In the genomic region with DNA sequence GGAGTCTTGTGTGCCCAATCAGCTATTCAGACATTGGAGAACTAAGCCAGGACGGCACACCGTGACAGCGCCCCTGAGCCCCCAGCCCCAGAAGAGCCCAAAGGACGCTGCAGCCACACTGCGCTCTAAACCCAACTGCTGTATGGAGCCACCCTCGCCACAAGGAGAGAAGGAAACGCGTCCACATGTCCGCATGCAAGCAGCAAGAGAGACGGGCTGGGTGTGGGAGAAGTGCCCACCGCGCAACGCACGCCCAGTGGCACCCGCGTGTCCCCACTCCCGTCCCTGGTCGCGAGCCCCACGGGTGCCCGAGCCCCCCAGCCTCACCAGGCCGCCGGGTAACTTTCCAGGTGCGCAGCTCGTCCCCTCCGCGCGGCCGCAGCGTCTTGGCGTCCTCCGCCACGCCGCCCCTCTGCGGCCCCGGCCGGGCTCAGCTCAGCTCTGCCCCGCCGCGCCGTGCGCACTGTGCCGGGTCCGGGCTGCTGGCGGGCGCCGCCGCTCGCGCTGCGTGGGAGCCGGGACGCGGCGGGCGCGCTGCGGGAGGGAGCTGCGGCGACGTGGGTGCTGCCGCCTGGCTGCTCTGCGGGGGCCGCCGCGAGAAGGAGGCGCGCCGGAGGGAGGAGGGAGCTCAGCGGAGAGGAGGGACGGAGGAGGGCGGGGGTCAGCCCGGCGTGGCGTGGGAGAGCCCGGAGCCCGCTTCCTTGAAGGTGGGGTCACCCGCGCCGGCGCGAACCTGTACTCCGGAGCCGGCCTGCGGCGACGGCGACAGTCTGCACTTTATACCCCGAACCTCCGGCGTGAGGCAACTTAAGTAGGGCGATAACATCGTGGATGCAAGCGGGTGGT, we compare ENCODE assay signal across 9 mouse cellular contexts. TPM values are rescaled to one million over a fixed set of nuclear protein-coding genes. Genes with fewer than 3 reads are reported as not detected.
DNase-seq lines count a peak whose midpoint lies in the region; ATAC-seq and TF ChIP-seq lines count a peak whose summit lies in the region.
"Had no signal": no experiment of that assay in that cellular context is flagged by ENCODE, and none has a peak within 500 bp of the region (broad histone marks: within the 10 kb centered on the region; RNA-seq: fewer than 3 reads in every experiment).

A gene (minus strand): TSS at position 756 of the 846 bp plus-strand sequence.

- ATAC-seq in embryonic facial prominence, embryonic 15.5 days (ENCODE audit: insufficient number of reproducible peaks, low FRiP score, low TSS enrichment, low read depth) = peak; percentile 64
- peak; percentile 84 for ATAC-seq in hindbrain, embryonic 11.5 days (ENCODE audit: low FRiP score)
- ATAC-seq in midbrain, embryonic 13.5 days = peak; percentile 90

- TF ChIP-seq CTCF in testis, adult 2 months (IDR thresholded peaks at IDR 0.05; ENCODE audit: control insufficient read depth, insufficient read depth, insufficient replicate concordance, low read depth, low read length) = no peak

- no peak for DNase-seq in testis, postnatal 14 days (ENCODE audit: low spot score)
- peak; percentile 68 for DNase-seq in hindbrain, embryonic 11.5 days (ENCODE audit: low spot score)
- peak; percentile 63 to 74 for DNase-seq in left cerebral cortex, postnatal 36 days (ENCODE audit: low spot score in 2 of 2)
- DNase-seq in urinary bladder, postnatal 14 days (ENCODE audit: low spot score) = peak; percentile 23
- DNase-seq in cerebellum, adult 9-11 months = no peak

- TF ChIP-seq POLR2A in testis, adult 2 months (IDR thresholded peaks at IDR 0.05; ENCODE audit: control insufficient read depth, low read depth, low read length) = no peak

- intact Hi-C loops in left cerebral cortex, postnatal 36 days (cut with DNase I) = loop anchor here (10.0 kb wide), 2 partner anchors 92 to 118 kb away; no protein-coding TSS in a partner anchor

- peaks cover 12% of the 10 kb centered on the region for H3K4me1 ChIP-seq in testis, adult 2 months (ENCODE audit: control insufficient read depth, insufficient read depth, low read length)
- H3K4me1 ChIP-seq in embryonic facial prominence, embryonic 15.5 days = peaks cover 14% of the 10 kb centered on the region
- peaks cover 3% of the 10 kb centered on the region for H3K4me1 ChIP-seq in hindbrain, embryonic 11.5 days (replicated peaks; ENCODE audit: control insufficient read depth, insufficient read depth, low read length)
- peaks cover 24% of the 10 kb centered on the region for H3K4me1 ChIP-seq in midbrain, embryonic 13.5 days (replicated peaks)

- WGBS in embryonic facial prominence, embryonic 15.5 days = under 1% methylated on average over 86 of the region's 94 CpGs
- under 1% methylated on average over 72 of the region's 94 CpGs for WGBS in hindbrain, embryonic 11.5 days
- under 1% methylated on average over 73 of the region's 94 CpGs for WGBS in midbrain, embryonic 13.5 days

- H3K4me3 ChIP-seq in testis, adult 2 months (ENCODE audit: control insufficient read depth, low read depth, low read length) = peak within 1 kb of the TSS; percentile 74
- peak within 1 kb of the TSS; percentile 66 for H3K4me3 ChIP-seq in embryonic facial prominence, embryonic 15.5 days (replicated peaks)
- peak within 1 kb of the TSS; percentile 54 for H3K4me3 ChIP-seq in hindbrain, embryonic 11.5 days (ENCODE audit: low read depth, low read length)
- H3K4me3 ChIP-seq in midbrain, embryonic 13.5 days (replicated peaks) = peak within 1 kb of the TSS; percentile 70

- no peaks in the 10 kb centered on the region for H3K9me3 ChIP-seq in embryonic facial prominence, embryonic 15.5 days (replicated peaks)
- H3K9me3 ChIP-seq in hindbrain, embryonic 11.5 days (ENCODE audit: control insufficient read depth, low read length) = no peaks in the 10 kb centered on the region
- H3K9me3 ChIP-seq in midbrain, embryonic 13.5 days = no peaks in the 10 kb centered on the region

- H3K36me3 ChIP-seq in testis, adult 2 months (ENCODE audit: control insufficient read depth, insufficient read depth, low read length) = no peaks in the 10 kb centered on the region
- H3K36me3 ChIP-seq in embryonic facial prominence, embryonic 15.5 days = no peaks in the 10 kb centered on the region
- no peaks in the 10 kb centered on the region for H3K36me3 ChIP-seq in hindbrain, embryonic 11.5 days (ENCODE audit: control insufficient read depth, insufficient read depth, low read length)
- H3K36me3 ChIP-seq in midbrain, embryonic 13.5 days = no peaks in the 10 kb centered on the region

- no peaks in the 10 kb centered on the region for H3K27me3 ChIP-seq in testis, adult 2 months (ENCODE audit: control insufficient read depth, insufficient read depth, low read length)
- peaks cover 14% of the 10 kb centered on the region for H3K27me3 ChIP-seq in embryonic facial prominence, embryonic 15.5 days
- H3K27me3 ChIP-seq in hindbrain, embryonic 11.5 days (ENCODE audit: control insufficient read depth, insufficient read depth, low read length) = peaks cover 10% of the 10 kb centered on the region
- H3K27me3 ChIP-seq in midbrain, embryonic 13.5 days = peaks cover 37% of the 10 kb centered on the region

- H3K27ac ChIP-seq in testis, adult 2 months (ENCODE audit: control insufficient read depth, insufficient read depth, low read depth, low read length) = no peak within 1 kb of the TSS
- H3K27ac ChIP-seq in embryonic facial prominence, embryonic 15.5 days (replicated peaks) = 0 out of 2 replicates have a peak within 1 kb of the TSS, but pooled peaks have one; percentile 7
- no peak within 1 kb of the TSS for H3K27ac ChIP-seq in hindbrain, embryonic 11.5 days (ENCODE audit: low read depth, low read length)
- H3K27ac ChIP-seq in midbrain, embryonic 13.5 days = no peak within 1 kb of the TSS; the same call in 1 of the 2 replicates

- peak within 1 kb of the TSS; percentile 93 for H3K4me2 ChIP-seq in embryonic facial prominence, embryonic 15.5 days (replicated peaks)
- H3K4me2 ChIP-seq in hindbrain, embryonic 11.5 days (replicated peaks; ENCODE audit: low read depth, low read length) = peak within 1 kb of the TSS; percentile 96
- H3K4me2 ChIP-seq in midbrain, embryonic 13.5 days (replicated peaks) = peak within 1 kb of the TSS; percentile 99

- H3K9ac ChIP-seq in embryonic facial prominence, embryonic 15.5 days = peak within 1 kb of the TSS; percentile 45
- H3K9ac ChIP-seq in hindbrain, embryonic 11.5 days (ENCODE audit: low read depth, low read length) = peak within 1 kb of the TSS; percentile 70
- H3K9ac ChIP-seq in midbrain, embryonic 13.5 days (replicated peaks) = peak within 1 kb of the TSS; percentile 78

RNA-seq across cellular contexts. Expression of the gene that starts here (rescaled TPM):
- polyA plus RNA-seq in testis, adult 2 months (2012; rRNA removed) = not detected in 2 replicates
- polyA plus RNA-seq in embryonic facial prominence, embryonic 15.5 days (2015; fragmentation: Nextera tagmentation; extraction: Ambion mirVana) = 3.8 and 4.0 TPM in 2 replicates
- 1.5 and 1.6 TPM in 2 replicates for polyA plus RNA-seq in hindbrain, embryonic 11.5 days (2014; fragmentation: Nextera tagmentation; extraction: Ambion mirVana)
- total RNA-seq in left cerebral cortex, postnatal 36 days (2021) = 10 to 100 TPM; 10.6 to 16.1 TPM
- polyA plus RNA-seq in midbrain, embryonic 13.5 days (2015; fragmentation: Nextera tagmentation; extraction: Ambion mirVana) = 1.5 and 3.4 TPM in 2 replicates
- total RNA-seq: neutrophil, adult 5-6 weeks had no signal

Comparison
In these comparisons a context has a peak if more than half of its experiments do, and no peak if none do; other contexts are left out.
1. DNase-seq: peak in hindbrain, embryonic 11.5 days (single experiment), left cerebral cortex, postnatal 36 days (2 of 2) and urinary bladder, postnatal 14 days (single experiment); none in testis, postnatal 14 days (single experiment) and cerebellum, adult 9-11 months (single experiment).
2. Peak in every context shown above with its lines, with median percentiles within 50 percentile points of each other: H3K4me3 ChIP-seq, ATAC-seq, H3K4me2 ChIP-seq and H3K9ac ChIP-seq.